Mouse (Mus musculus): ENCODE data around the gene Slc34a3.

The Slc34a3 gene

DNA sequence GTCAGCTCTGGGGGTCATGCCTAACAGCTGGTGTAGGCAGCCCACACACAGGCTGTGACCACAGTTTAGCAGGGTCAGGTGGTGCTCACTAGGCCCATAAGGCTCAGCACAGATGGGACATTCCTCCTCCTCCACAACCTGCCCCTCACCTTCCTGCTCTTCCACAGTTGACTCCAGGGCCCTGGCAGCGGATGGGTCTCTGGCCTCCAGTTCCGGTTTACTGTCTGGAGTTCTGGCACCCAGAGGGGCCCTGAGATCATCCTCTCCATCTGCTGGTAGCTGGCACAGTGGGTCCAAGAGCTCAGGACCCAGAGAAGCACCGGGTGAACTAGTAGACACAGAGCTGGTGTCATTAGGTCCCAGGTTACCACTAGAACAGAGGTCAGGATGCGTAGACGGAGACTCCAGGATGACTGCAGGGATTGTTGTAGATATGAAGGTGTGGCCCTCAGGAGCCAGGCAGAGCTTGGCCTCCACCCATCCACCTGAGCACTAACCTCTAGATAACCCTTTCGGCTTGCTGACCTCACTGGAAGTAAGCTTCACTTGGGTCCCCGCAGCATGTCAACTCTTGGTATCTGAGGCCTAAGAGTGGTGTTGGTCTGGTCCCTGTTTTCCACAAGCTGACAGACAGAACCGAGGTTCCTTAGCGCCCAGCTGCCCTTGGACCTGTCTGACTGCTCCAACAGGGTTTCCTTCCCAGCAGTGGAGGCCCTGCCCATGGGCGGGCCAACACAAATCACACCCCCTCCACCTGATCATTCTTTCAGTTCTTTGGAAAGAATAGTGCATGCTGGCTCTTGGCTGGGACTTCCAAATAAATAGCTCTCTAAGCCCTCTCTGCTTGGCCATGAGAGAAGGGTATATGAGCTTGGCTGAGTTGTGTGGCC is 12.3 kb upstream of the Slc34a3 start, which contains the start of gene AL732309.1:
Gene AL732309.1 (minus strand): TSS at position 681 of the 890 bp plus-strand sequence.
- DNase-seq = no peak

DNA sequence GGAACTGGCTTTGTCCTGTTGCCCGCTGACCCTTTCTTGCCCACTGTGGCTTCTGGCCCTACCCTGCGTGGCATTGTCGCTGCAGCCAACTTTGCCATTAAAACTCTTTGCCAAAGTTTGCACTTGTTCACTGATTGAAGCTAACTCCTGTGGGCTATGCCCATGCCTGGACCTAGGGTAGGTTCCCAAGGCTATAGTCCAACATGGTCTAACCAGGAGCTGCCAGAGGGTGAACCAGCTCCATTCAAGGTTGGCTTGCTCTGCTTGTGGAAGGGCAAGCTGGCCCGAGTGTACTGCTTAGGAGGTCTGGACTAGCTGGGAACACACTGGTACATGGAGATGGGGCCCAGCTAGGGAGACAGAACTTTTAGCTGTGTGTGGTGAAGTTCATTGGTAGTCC is 10.0 kb upstream of the Slc34a3 start:
- no peak for DNase-seq

DNA sequence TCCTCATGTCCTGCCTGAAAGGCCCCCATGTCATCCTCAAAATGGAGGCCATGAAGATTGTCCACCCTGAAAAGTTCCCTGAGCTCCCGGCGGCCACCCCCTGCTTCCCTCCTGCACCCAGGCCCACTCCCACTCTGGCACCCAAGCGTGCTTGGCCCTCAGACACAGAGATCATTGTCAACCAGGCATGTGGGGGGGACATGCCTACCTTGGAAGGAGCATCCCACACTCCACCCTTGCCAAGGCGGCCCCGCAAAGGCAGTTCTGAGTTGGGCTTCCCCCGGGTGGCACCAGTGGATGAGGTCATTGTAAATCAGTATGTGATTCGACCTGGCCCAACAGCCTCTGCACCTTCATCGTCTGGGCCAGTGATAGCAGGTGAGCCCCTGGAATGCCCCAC is 9.2 kb upstream of the Slc34a3 start:
- no peak for DNase-seq

DNA sequence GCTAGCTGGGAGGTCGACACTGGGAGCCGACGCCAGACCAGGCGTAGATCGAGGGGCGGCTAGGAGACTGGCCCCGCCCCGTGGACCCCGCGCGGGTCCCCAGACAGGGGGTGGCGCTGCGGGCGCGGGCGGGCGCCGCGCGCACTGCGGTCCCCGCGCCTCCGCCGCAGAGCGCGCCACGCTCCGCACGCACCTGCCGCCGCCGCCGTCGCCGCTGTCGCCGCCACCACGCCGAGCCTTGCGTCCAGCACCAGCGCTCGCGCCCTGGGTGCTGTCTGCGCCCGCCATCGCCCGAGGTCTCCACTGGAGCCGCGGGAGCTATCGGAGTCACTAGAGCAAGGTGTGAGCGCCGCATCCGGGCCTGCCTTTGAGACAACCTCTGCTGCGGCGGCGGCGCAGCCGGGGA is 7.9 kb upstream of the Slc34a3 start, which contains the start of the genes Rnf208 and Cysrt1:
Gene Rnf208 (plus strand): TSS at position 155 of the 406 bp plus-strand sequence.
Gene Cysrt1 (minus strand): TSS at position 352 of the 406 bp plus-strand sequence.
- peak; percentile 28 to 34 for DNase-seq

DNA sequence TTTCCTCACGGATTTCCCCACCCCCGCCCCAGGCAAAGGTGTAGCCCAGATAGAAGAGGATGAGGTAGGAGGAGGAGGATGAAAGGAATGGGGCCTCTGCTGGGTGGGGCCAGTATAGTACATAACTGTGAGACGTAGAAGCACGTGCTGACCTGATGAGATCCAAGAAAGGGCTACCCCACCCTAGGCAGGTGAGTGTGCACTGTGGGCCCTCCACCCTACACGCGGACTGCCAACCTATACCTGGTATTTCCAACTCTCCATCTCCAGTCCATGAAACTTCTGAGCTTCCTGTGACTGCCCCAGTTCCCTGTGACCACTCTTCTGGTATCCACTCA is 7.2 kb upstream of the Slc34a3 start:
- DNase-seq = no peak

DNA sequence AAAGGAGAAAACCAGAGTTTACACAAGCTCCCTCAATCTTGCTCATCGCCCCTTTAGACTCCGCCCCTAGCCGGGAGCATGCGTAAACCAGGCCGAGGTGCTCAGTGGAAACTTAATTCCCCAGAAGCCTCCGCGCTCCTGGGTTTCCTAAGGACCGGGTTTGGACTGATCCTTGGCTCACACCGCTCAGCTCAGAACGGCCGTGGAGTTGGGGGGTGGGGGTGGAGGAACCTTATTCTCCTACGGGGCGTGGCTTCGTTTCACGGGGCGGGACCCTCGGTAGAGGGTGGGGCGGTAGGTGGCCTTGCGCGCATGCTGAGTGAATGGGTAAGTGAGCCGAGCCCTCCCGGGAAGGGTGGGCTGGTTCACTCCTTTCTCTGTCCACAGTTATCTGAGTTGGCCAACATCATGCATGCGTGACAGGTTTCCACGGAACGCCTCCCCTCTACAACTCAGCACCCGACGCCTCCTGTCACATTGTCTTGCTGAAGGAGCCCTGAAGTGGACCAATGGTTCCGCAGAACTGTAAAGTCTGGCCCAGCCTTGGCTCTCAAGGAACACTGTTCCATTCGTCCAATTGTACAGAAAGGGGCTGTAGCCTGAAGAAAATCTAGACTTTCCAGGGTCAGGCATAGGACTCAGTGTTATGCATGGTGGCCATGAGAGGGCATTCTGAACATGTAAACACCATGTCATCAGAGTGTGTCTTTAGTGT is 6.7 kb upstream of the Slc34a3 start:
- DNase-seq = peak; percentile 55 to 61

DNA sequence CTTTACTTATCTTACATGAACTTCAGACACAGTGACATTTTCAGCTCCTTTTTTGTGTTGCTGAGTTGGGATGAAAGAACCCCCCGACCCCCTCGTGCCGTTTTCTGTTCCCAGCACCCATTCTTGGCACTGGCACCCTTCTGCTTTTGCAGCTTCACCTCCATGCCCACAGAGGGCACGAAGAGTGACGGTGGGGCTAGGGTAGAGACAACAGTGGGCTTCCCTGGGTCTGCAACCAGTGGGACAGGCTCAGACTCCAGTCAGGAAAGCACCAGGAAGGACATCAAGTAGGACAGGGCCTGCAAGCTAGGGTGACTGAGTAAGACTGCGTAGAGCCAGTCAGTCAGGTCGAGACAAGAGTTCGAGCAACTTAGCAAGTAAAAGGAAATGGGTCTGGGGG is 6.1 kb upstream of the Slc34a3 start:
- no peak for DNase-seq

DNA sequence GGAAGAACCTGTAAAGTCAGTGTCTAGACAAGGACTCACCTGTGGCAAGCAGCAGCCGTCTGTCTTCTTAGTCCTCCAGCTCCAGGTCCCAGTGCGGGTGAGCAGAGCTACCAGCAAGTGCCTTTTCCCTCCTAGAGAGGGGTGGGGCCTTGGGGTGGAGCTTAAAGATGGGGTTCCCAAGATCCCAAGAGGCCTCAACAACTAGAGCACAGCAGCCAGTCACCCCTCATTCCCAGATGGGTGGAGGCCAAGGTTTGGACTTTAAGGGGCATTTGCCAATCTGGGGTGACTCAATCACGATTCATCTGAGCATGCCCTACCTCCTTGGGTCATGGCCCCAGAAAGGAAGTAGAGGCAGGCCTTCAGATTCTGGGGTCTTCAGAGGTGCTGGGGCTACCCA is 5.6 kb upstream of the Slc34a3 start:
- DNase-seq = no peak

DNA sequence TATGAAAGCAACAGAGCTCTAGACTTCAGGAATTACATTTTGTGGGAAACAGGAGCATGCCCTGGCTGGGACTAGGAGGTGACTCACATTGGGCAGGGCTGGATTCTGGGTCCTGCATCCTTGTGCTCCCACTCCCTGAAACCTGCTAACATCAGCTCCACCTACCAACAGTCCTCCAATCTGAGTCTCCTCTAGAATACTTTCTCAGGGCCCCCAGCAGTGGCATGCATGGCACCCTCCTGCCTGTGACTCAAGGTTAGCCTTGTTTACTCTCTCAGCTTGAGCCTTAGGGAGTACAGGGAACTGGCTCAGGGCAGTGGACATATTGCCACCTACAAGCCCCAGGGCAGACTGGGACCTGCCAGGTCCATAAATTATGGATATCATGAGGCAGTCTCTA is 3.9 kb upstream of the Slc34a3 start:
- no peak for DNase-seq

DNA sequence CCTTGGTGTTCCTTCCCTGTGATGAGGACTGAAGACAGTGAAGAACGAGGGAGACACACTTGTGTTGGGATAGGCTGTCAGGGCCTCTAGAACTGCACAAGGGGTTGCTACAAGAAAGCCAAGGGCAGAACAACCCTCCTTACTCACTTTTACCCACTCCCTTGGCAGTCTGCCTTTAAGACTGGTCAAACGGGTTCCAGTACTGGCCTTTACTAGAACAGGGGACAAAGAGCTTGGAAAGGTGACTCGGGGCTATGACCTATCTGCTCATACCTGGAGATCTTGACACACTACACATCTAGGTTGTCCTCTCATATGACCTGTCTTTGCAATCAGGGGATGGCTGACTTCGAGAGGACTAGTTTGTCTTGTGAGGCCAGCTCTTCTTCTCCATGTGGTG is 3.4 kb upstream of the Slc34a3 start:
- no peak for DNase-seq

DNA sequence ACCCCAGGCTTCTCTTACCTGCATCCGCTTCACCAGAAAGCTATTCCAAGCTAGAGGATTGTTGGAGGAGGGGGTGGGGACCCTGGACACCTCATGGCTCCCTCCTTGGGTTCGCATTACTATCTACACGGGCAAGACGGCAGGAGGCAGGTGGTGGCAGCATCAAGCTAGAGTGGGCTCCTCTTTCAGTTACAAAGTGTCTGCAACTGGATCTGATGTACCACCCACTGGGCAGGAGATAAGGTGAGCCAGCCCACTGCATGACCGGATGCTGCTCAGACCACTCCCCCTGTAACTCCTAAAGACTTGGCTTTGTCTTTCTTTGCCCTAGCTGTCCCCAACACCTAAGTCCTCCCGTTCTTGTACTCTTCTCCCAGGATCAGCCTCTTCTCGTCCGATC is 2.5 kb upstream of the Slc34a3 start, which contains the start of gene Rnf224:
Gene Rnf224 (minus strand): TSS at position 174 of the 400 bp plus-strand sequence.
- DNase-seq = no peak

DNA sequence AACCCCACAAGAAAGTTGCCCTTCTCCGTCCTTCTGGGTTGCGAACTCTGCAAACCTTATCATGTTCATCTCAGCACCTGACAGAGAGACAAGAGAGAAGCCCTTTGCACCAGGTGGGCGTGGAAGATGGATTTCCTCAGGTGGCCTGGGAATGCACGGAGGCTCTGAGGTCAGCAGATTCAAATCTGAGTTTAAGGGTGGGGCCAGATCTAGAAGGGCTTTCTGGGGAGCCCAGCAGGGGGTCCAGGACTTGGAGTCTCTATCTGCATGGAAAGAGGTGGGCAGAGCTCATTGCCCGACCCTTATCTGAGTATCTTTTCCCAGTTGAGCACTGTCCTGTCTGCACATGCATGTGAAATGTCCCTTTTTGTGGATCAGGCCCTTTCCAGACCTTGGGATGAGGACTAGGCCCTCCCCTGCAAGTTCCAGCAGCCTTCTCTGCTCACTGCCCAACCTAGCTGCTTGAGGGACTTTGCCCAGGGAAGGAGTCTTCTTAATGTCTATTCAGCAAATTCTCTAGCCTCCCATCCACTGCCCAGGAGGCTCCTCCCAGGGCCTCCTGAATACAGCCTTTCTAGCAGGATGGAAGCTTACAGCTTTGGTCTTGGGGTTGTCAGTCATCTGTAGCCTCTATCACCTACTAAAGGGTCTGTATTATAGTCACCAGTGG is 522 bp upstream of the Slc34a3 start:
- DNase-seq = no peak

DNA sequence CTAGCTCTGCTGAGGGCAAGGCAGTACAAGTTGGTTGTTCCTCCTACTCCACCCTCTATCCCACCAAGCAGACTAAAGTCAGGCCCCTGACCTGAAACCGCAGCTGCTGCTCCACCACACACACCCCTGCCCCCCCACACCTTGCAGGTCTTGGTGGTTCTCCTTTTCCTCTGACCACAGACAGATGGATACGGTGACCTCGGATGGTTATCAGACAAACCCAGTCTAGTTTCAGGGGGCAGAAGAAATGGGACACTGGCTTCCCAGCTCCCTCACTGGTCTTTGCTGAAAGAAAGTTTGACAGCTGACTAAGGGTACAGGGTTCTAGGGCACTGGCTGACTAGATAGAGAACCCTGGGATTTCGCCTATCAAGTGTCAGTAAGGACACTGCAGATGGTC is 743 bp downstream of the Slc34a3 start:
- DNase-seq = peak; percentile 20 to 22

DNA sequence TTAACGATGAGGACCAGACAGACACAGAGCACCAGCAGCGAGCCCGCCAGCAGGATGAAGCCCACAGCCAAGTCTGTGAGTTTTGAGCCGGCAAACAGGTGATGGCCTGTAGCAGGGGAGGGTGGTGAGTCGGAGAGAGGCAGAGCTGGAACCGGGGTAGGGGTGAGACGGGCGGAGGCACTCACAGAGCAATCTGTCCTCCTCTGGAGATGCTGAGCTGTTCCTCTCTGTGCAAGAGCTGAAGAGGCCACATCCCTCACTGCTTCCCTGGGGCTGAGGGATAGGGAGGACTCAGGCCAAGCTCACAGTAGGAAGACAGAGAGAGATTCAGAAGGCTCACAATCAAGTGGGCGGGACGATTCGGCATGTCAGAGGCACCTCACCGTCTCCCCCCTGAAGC is 3.1 kb downstream of the Slc34a3 start:
- DNase-seq = no peak

DNA sequence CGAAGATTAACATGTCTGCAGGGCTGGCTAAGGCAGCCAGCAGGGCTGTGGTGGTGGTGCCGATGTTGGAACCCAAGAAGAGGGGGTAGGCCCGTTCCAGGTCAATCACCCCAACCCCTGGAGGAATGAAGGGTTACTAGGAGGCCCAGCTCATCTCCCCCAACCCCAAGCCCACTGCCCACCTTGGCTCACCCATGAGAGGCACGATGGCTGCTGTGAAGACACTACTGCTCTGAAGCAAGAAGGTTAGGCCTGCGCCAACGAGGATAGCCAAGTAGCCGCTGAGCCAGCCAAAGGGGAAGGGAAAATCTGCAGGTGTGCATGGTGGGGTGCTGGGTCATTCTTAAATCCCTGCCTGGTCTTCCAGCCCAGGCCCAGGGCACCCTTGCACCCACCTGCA is 3.6 kb downstream of the Slc34a3 start:
- DNase-seq = no peak

DNA sequence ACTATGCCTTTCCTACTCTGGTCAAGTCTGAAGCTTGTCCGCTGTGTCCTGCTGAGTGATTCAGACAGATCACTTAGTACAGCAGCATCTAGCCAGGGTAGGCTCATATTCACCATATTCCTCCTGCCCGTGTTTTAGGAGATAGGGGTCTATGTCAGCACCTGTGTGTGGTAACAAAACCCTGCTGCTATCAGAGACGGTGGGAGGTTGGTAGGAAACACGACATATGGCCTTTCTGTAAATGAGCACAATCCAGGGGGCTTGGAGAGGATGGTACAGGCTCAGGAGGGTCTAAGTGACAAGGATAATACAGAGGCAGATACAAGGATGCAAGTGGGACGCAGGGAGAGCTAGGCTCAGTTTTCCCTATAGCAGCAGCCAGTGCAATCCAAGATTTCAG is 4.6 kb downstream of the Slc34a3 start:
- no peak for DNase-seq

DNA sequence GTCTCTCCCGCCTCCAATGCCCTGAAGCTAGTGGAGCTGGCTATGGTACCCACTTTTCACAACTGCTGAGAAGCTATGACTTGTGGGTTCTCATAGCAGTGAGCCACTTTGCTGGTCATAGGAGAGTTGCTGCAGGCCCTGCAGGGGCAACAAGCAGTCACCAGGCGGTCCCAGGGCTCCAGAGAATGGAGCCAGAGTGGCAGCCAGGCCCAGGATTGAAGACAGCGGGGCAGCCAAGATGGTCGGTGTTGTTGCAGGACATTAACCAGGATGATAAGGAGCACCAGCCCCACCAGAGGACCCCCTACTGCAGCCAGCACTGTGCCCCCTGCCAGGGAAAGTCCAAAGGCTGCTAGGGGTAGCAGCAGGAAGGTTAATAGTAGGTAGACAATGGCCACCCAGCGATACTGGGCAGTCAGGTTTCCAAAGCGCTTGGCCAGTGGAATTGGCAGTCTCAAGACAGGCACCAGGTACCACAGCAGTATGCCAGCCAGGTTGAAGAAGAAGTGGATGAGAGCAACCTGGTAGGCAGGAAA is 5.1 kb downstream of the Slc34a3 start:
- DNase-seq = no peak

DNA sequence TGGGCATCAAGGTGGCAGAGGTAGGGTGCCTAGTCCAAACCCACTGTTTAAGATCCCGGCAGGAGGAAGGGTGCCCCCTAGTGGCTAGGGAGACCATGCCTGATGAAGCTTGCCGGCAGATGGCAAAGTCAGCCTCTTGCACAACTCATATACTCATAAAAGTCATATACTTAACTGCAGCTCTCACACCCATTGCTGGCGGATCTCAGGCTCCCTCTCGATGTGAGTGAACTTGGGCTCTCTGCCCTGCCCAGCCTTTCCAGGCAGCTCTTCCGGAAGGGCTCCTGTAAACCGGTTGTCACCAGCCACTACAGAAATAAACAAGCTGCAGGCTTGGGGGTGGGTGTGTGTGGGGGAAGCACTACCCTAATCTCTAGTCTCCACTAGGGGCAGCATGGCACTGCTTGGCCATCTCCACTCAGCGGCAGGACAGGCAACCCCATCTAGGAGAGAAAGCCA is 5.7 kb downstream of the Slc34a3 start:
- DNase-seq = peak; percentile 91

DNA sequence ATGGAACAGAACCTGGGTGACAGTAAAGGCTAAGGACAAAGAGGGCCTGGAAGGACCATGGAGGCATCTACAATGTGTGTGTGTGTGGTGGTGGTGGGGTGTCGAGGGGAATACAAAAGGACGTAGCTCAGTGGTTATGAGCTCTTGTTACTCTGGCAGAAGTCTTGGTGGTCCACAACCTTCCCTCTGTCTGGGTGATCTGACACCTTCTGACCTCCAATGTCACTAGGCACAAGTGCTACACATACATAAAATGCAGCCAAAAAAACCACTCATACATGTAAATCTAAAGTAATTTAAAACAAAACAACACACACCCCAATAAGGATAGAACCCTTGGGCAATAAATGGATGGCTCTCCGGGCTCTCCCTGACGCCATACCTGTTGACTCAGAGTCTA is 6.8 kb downstream of the Slc34a3 start:
- no peak for DNase-seq

DNA sequence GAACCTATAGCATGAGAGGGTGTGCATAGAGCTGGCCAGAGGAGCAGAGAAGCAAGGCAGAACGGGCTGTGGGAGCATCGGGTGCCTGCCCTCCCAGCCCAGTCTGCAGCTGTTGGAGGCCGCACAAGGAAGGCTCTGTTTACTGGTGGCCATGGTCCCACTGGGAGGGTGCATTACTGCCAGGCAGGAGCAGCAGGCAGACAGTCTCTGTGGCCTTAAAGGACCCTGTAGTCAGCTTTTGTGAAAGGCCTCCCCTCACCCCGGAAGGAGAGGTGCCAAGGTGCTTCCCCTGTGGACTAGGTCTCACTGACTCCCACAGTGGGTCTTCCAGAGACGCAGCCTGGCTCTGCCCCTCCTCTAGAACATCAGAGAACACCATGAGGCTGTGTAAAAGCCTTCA is 7.3 kb downstream of the Slc34a3 start:
- no peak for DNase-seq

DNA sequence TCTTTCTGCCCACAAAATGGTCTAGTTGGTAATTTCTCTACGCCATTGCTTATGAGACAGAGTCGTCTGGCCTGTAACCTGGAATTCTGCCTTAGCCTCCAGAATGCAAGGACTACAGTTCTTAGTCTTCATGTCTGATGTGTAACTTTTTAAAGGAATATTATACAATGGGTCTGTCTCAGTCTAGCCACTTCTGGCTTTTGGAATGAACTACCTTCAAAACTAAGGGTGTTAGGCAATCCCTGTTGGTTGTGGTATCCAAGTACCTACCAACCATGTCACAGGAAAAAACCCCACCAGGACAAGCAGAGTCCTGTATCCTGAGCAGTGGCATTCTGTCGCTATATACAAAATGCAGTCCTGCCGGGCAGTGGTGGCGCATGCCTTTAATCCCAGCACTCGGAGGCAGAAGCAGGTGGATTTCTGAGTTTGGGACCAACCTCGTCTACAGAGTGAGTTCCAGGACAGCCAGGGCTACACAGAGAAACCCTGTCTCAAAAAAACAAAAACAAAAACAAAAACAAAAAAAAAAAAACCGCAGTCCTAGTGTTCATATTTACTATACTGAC is 8.3 kb downstream of the Slc34a3 start:
- DNase-seq = no peak

All from B cell, adult 2 months (primary cell).